28 mouse cellular contexts compared by ENCODE assay signal in genomic region chrX:164459205-164459878, GRCm38 (mm10). TPM values are rescaled to one million over a fixed set of nuclear protein-coding genes. Genes with fewer than 3 reads are reported as not detected.
DNase-seq lines count a peak whose midpoint lies in the region; ATAC-seq and TF ChIP-seq lines count a peak whose summit lies in the region.
"Had no signal": no experiment of that assay in that cellular context is flagged by ENCODE, and none has a peak within 500 bp of the region (broad histone marks: within the 10 kb centered on the region; RNA-seq: fewer than 3 reads in every experiment).

No protein-coding gene starts in this region.

- no peaks in the 10 kb centered on the region for H3K9me3 ChIP-seq in intestine, postnatal 0 days (ENCODE audit: control insufficient read depth)
- H3K9me3 ChIP-seq in intestine, embryonic 16.5 days (ENCODE audit: control insufficient read depth, low read length): no peaks in the 10 kb centered on the region
- no peaks in the 10 kb centered on the region for H3K9me3 ChIP-seq in liver, embryonic 12.5 days (replicated peaks)
- H3K9me3 ChIP-seq in ES-Bruce4 (replicated peaks; ENCODE audit: control insufficient read depth, insufficient read depth, low read length, poor library complexity, severe bottlenecking): no peaks in the 10 kb centered on the region
- H3K9me3 ChIP-seq in liver, postnatal 0 days (ENCODE audit: low read length): no peaks in the 10 kb centered on the region
- H3K9me3 ChIP-seq: embryonic facial prominence, embryonic 12.5 days; forebrain, embryonic 13.5 days; heart, embryonic 10.5 days; hindbrain, embryonic 10.5 days; limb, embryonic 12.5 days; midbrain, embryonic 10.5 days had no signal

- no peaks in the 10 kb centered on the region for H3K79me2 ChIP-seq in liver, adult 2 months (ENCODE audit: control insufficient read depth, insufficient read depth, low read length)

- H3K4me1 ChIP-seq in intestine, postnatal 0 days (replicated peaks; ENCODE audit: control insufficient read depth, insufficient read depth, low read length): no peaks in the 10 kb centered on the region
- no peaks in the 10 kb centered on the region for H3K4me1 ChIP-seq in intestine, embryonic 16.5 days (ENCODE audit: control insufficient read depth, insufficient read depth, low read length)
- peaks cover 4% of the 10 kb centered on the region; the same call in 1 of the 2 replicates for H3K4me1 ChIP-seq in liver, adult 2 months (ENCODE audit: control insufficient read depth, insufficient read depth, low read length)
- no peaks in the 10 kb centered on the region for H3K4me1 ChIP-seq in liver, embryonic 12.5 days
- H3K4me1 ChIP-seq in ES-Bruce4 (ENCODE audit: control insufficient read depth, insufficient read depth, low read length): no peaks in the 10 kb centered on the region
- H3K4me1 ChIP-seq in liver, postnatal 0 days (ENCODE audit: insufficient read depth): no peaks in the 10 kb centered on the region
- H3K4me1 ChIP-seq: embryonic facial prominence, embryonic 12.5 days; forebrain, embryonic 13.5 days; heart, embryonic 10.5 days; hindbrain, embryonic 10.5 days; limb, embryonic 12.5 days; midbrain, embryonic 10.5 days had no signal

- H3K27me3 ChIP-seq in intestine, postnatal 0 days (replicated peaks; ENCODE audit: control insufficient read depth, insufficient read depth, low read length): no peaks in the 10 kb centered on the region
- peaks cover 3% of the 10 kb centered on the region; the same call in 1 of the 2 replicates for H3K27me3 ChIP-seq in intestine, embryonic 16.5 days (replicated peaks; ENCODE audit: control insufficient read depth, insufficient read depth, low read length)
- H3K27me3 ChIP-seq in liver, adult 2 months (ENCODE audit: control insufficient read depth, insufficient read depth, low read length): no peaks in the 10 kb centered on the region
- H3K27me3 ChIP-seq in liver, embryonic 12.5 days (replicated peaks): no peaks in the 10 kb centered on the region
- H3K27me3 ChIP-seq in ES-Bruce4 (ENCODE audit: control insufficient read depth, insufficient read depth, low read length, poor library complexity, severe bottlenecking): no peaks in the 10 kb centered on the region
- H3K27me3 ChIP-seq in liver, postnatal 0 days (ENCODE audit: insufficient read depth, low read length): no peaks in the 10 kb centered on the region
- H3K27me3 ChIP-seq: embryonic facial prominence, embryonic 12.5 days; forebrain, embryonic 13.5 days had no signal

- no peaks in the 10 kb centered on the region for H3K36me3 ChIP-seq in intestine, postnatal 0 days (ENCODE audit: control insufficient read depth, insufficient read depth)
- no peaks in the 10 kb centered on the region for H3K36me3 ChIP-seq in intestine, embryonic 16.5 days (ENCODE audit: control insufficient read depth, insufficient read depth, low read length)
- H3K36me3 ChIP-seq in liver, adult 2 months (ENCODE audit: control insufficient read depth, insufficient read depth, low read length): no peaks in the 10 kb centered on the region
- H3K36me3 ChIP-seq in liver, embryonic 12.5 days: no peaks in the 10 kb centered on the region
- H3K36me3 ChIP-seq in ES-Bruce4 (ENCODE audit: control insufficient read depth, insufficient read depth, low read length, poor library complexity, severe bottlenecking): no peaks in the 10 kb centered on the region
- H3K36me3 ChIP-seq in liver, postnatal 0 days (replicated peaks; ENCODE audit: insufficient read depth, low read length): no peaks in the 10 kb centered on the region
- H3K36me3 ChIP-seq: embryonic facial prominence, embryonic 12.5 days; heart, embryonic 10.5 days; hindbrain, embryonic 10.5 days; limb, embryonic 12.5 days; midbrain, embryonic 10.5 days had no signal

- TF ChIP-seq CTCF in intestine, postnatal 0 days (IDR thresholded peaks at IDR 0.05; ENCODE audit: low read depth): peak; percentile 36
- no peak for TF ChIP-seq CTCF in liver, adult 2 months (IDR thresholded peaks at IDR 0.05; ENCODE audit: low read depth, low read length)
- peak; percentile 2 for TF ChIP-seq CTCF in ES-Bruce4 (IDR thresholded peaks at IDR 0.05; ENCODE audit: low read depth, low read length)
- peak; percentile 22 for TF ChIP-seq CTCF in liver, postnatal 0 days (IDR thresholded peaks at IDR 0.05; ENCODE audit: low read depth)

- no peak for ATAC-seq in intestine, postnatal 0 days
- no peak for ATAC-seq in intestine, embryonic 16.5 days
- ATAC-seq in liver, embryonic 12.5 days: no peak
- ATAC-seq in liver, postnatal 0 days: peak; percentile 71
- ATAC-seq: forebrain, embryonic 13.5 days had no signal

- DNase-seq in liver, adult 2 months (ENCODE audit: extremely low read depth, low read depth, low spot score): peak; percentile 91
- DNase-seq in liver, postnatal 0 days: no peak
- no peak for DNase-seq in layer of hippocampus, adult 9-10 months (ENCODE audit: low spot score)
- DNase-seq: cerebellum, adult 9-10 months; gastrocnemius, postnatal 25 days; lung, adult 2 months; lung, postnatal 4 days had no signal

- H3K9ac ChIP-seq in intestine, postnatal 0 days (ENCODE audit: low read depth, low read length): no peak overlapping the region
- no peak overlapping the region for H3K9ac ChIP-seq in intestine, embryonic 16.5 days (ENCODE audit: low read depth, low read length)
- H3K9ac ChIP-seq in liver, adult 2 months (ENCODE audit: low read depth, low read length): no peak overlapping the region
- H3K9ac ChIP-seq in liver, embryonic 12.5 days: no peak overlapping the region
- no peak overlapping the region for H3K9ac ChIP-seq in ES-Bruce4 (ENCODE audit: low read depth, poor library complexity, severe bottlenecking)
- no peak overlapping the region for H3K9ac ChIP-seq in liver, postnatal 0 days (replicated peaks)
- H3K9ac ChIP-seq: embryonic facial prominence, embryonic 12.5 days; forebrain, embryonic 13.5 days; limb, embryonic 12.5 days had no signal

- no peak for TF ChIP-seq EP300 in ES-Bruce4 (IDR thresholded peaks at IDR 0.05; ENCODE audit: insufficient read depth, low read depth, low read length)
- TF ChIP-seq EP300 in liver, postnatal 0 days (IDR thresholded peaks at IDR 0.05; ENCODE audit: low read depth): no peak

- no peak for TF ChIP-seq POLR2A in liver, adult 2 months (IDR thresholded peaks at IDR 0.05; ENCODE audit: extremely low read depth, insufficient read depth, low read length)
- no peak for TF ChIP-seq POLR2A in ES-Bruce4 (IDR thresholded peaks at IDR 0.05; ENCODE audit: insufficient read depth, low read length)

- H3K4me3 ChIP-seq in intestine, postnatal 0 days (ENCODE audit: low read depth, low read length): no peak overlapping the region
- no peak overlapping the region for H3K4me3 ChIP-seq in intestine, embryonic 16.5 days (ENCODE audit: low read length)
- H3K4me3 ChIP-seq in liver, adult 2 months (ENCODE audit: insufficient read depth, low read depth, low read length): no peak overlapping the region
- no peak overlapping the region for H3K4me3 ChIP-seq in liver, embryonic 12.5 days
- no peak overlapping the region for H3K4me3 ChIP-seq in ES-Bruce4 (ENCODE audit: low read depth, low read length)
- no peak overlapping the region for H3K4me3 ChIP-seq in liver, postnatal 0 days (ENCODE audit: low read depth, low read length)
- H3K4me3 ChIP-seq: embryonic facial prominence, embryonic 12.5 days; erythroblast, embryonic 14.5 days; forebrain, embryonic 13.5 days; heart, embryonic 10.5 days; hindbrain, embryonic 10.5 days; limb, embryonic 12.5 days; midbrain, embryonic 10.5 days had no signal

- H3K4me2 ChIP-seq in intestine, postnatal 0 days (replicated peaks; ENCODE audit: low read depth): no peak overlapping the region
- H3K4me2 ChIP-seq in intestine, embryonic 16.5 days (ENCODE audit: low read depth, low read length): no peak overlapping the region
- H3K4me2 ChIP-seq in liver, embryonic 12.5 days: no peak overlapping the region
- H3K4me2 ChIP-seq in liver, postnatal 0 days (ENCODE audit: low read depth, low read length): no peak overlapping the region
- H3K4me2 ChIP-seq: embryonic facial prominence, embryonic 12.5 days; forebrain, embryonic 13.5 days; limb, embryonic 12.5 days had no signal

- WGBS in intestine, postnatal 0 days: 57% methylated on average over 6 of the region's 6 CpGs
- 69% methylated on average over 6 of the region's 6 CpGs for WGBS in intestine, embryonic 16.5 days
- 26% methylated on average over 5 of the region's 6 CpGs for WGBS in liver, adult 2 months
- WGBS in liver, embryonic 12.5 days (ENCODE audit: insufficient replicate concordance): 51% methylated on average over 6 of the region's 6 CpGs
- WGBS in liver, postnatal 0 days (ENCODE audit: insufficient replicate concordance): 53% methylated on average over 6 of the region's 6 CpGs

- H3K27ac ChIP-seq in intestine, postnatal 0 days (ENCODE audit: low read depth, low read length): no peak overlapping the region
- no peak overlapping the region for H3K27ac ChIP-seq in intestine, embryonic 16.5 days (ENCODE audit: low read length)
- H3K27ac ChIP-seq in liver, adult 2 months (replicated peaks; ENCODE audit: insufficient read depth, low read depth, low read length): peak overlapping the region; percentile 58; the same call in 1 of the 2 replicates
- no peak overlapping the region for H3K27ac ChIP-seq in liver, embryonic 12.5 days
- no peak overlapping the region for H3K27ac ChIP-seq in ES-Bruce4 (ENCODE audit: insufficient read depth, low read length)
- no peak overlapping the region for H3K27ac ChIP-seq in liver, postnatal 0 days (ENCODE audit: low read depth)
- H3K27ac ChIP-seq: embryonic facial prominence, embryonic 12.5 days; forebrain, embryonic 13.5 days; heart, embryonic 10.5 days; hindbrain, embryonic 10.5 days; kidney, postnatal 0 days; limb, embryonic 12.5 days; midbrain, embryonic 10.5 days had no signal

RNA-seq across cellular contexts. Expression of gene Asb11, which starts 22.5 kb away (rescaled TPM):
- polyA plus RNA-seq in intestine, postnatal 0 days (2015; fragmentation: Nextera tagmentation; extraction: Ambion mirVana): 8.8 and 9.9 TPM in 2 replicates
- polyA plus RNA-seq in intestine, embryonic 16.5 days (2015; fragmentation: Nextera tagmentation; extraction: Ambion mirVana): 0.21 and 0.37 TPM in 2 replicates
- total RNA-seq in liver, adult 2 months (2014; rRNA removed): 0.09 TPM in 1 of 2 replicates, not detected in the other
- polyA plus RNA-seq in liver, adult 2 months (2012; rRNA removed): not detected in 2 replicates
- polyA plus RNA-seq in liver, embryonic 12.5 days (2016; fragmentation: Nextera tagmentation; extraction: Ambion mirVana): not detected in 2 replicates
- not detected in 2 replicates for polyA plus RNA-seq in ES-Bruce4 (2011; ENCODE audit: insufficient read depth, insufficient read length, low read depth, missing spikeins)
- 0.12 and 0.26 TPM in 2 replicates for polyA plus RNA-seq in liver, postnatal 0 days (2015; fragmentation: Nextera tagmentation; extraction: Ambion mirVana)
- total RNA-seq: common myeloid progenitor, adult 5-6 weeks; midbrain, postnatal 0 days had no signal
- polyA plus RNA-seq: embryonic facial prominence, embryonic 12.5 days; erythroblast, embryonic 14.5 days; forebrain, embryonic 13.5 days; hindbrain, embryonic 10.5 days; limb, embryonic 12.5 days; midbrain, embryonic 10.5 days; midbrain, postnatal 0 days; thymus, postnatal 0 days had no signal

RNA-seq across cellular contexts. Expression of gene Piga, which starts 39.8 kb away (rescaled TPM):
- polyA plus RNA-seq in intestine, postnatal 0 days (2015; fragmentation: Nextera tagmentation; extraction: Ambion mirVana): 8.2 and 8.8 TPM in 2 replicates
- polyA plus RNA-seq in intestine, embryonic 16.5 days (2015; fragmentation: Nextera tagmentation; extraction: Ambion mirVana): 20.0 and 21.1 TPM in 2 replicates
- total RNA-seq in liver, adult 2 months (2014; rRNA removed): 3.3 and 3.6 TPM in 2 replicates
- 1.7 and 2.0 TPM in 2 replicates for polyA plus RNA-seq in liver, adult 2 months (2012; rRNA removed)
- 20.6 and 22.2 TPM in 2 replicates for polyA plus RNA-seq in liver, embryonic 12.5 days (2016; fragmentation: Nextera tagmentation; extraction: Ambion mirVana)
- polyA plus RNA-seq in ES-Bruce4 (2011; ENCODE audit: insufficient read depth, insufficient read length, low read depth, missing spikeins): 25.9 and 29.0 TPM in 2 replicates
- polyA plus RNA-seq in liver, postnatal 0 days (2015; fragmentation: Nextera tagmentation; extraction: Ambion mirVana): 5.3 and 5.8 TPM in 2 replicates

RNA-seq across cellular contexts. Expression of gene Asb9, which starts 46.8 kb away (rescaled TPM):
- not detected in 2 replicates for polyA plus RNA-seq in intestine, postnatal 0 days (2015; fragmentation: Nextera tagmentation; extraction: Ambion mirVana)
- polyA plus RNA-seq in intestine, embryonic 16.5 days (2015; fragmentation: Nextera tagmentation; extraction: Ambion mirVana): 0.16 TPM in 1 of 2 replicates, not detected in the other
- not detected in 2 replicates for total RNA-seq in liver, adult 2 months (2014; rRNA removed)
- not detected in 2 replicates for polyA plus RNA-seq in liver, adult 2 months (2012; rRNA removed)
- polyA plus RNA-seq in liver, embryonic 12.5 days (2016; fragmentation: Nextera tagmentation; extraction: Ambion mirVana): not detected in 2 replicates
- polyA plus RNA-seq in ES-Bruce4 (2011; ENCODE audit: insufficient read depth, insufficient read length, low read depth, missing spikeins): not detected in 2 replicates
- not detected in 2 replicates for polyA plus RNA-seq in liver, postnatal 0 days (2015; fragmentation: Nextera tagmentation; extraction: Ambion mirVana)
- total RNA-seq: common myeloid progenitor, adult 5-6 weeks; ES-E14; gastrocnemius, postnatal 25 days; layer of hippocampus, postnatal 10 days; left cerebral cortex, postnatal 10 days; midbrain, postnatal 0 days; neutrophil, adult 5-6 weeks had no signal
- polyA plus RNA-seq: erythroblast, embryonic 14.5 days; forebrain, embryonic 13.5 days; heart, postnatal 0 days; lung, adult 2 months; midbrain, postnatal 0 days; stomach, embryonic 16.5 days; thymus, postnatal 0 days had no signal
